9 mouse cellular contexts compared by ENCODE assay signal in the genomic region with DNA sequence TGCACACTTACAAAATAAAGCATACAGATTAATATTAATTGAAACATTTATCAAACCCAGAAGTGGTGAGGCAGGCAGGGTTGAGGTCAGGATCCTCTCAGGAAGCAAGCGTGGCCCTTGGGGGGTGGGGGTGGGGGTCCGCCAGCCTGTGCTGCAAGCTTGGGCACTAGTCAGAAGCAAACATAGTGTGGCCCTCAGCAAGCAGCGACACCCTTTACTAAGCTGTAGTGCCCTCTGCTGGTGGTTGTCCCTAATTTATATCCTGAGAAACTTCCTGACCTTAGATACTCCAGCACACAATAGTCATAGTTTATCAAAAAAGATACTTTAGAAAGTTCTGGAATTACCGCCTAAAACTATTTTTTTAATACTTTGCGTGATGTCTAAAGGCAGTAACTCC. TPM values are rescaled to one million over a fixed set of nuclear protein-coding genes. Genes with fewer than 3 reads are reported as not detected.
A peak's percentile ranks its signal among the peaks of the same experiment; 100 is the strongest.
DNase-seq lines count a peak whose midpoint lies in the region; ATAC-seq and TF ChIP-seq lines count a peak whose summit lies in the region.
"Had no signal": no experiment of that assay in that cellular context is flagged by ENCODE, and none has a peak within 500 bp of the region (broad histone marks: within the 10 kb centered on the region; RNA-seq: fewer than 3 reads in every experiment).

No protein-coding gene starts in this region.

- ATAC-seq in hindbrain, embryonic 13.5 days (ENCODE audit: low FRiP score): no peak
- peak; percentile 62 for ATAC-seq in erythroid progenitor cell, adult 5-6 weeks (replicated peaks; ENCODE audit: low FRiP score, poor library complexity, severe bottlenecking)
- ATAC-seq in kidney, postnatal 0 days (replicated peaks; ENCODE audit: low FRiP score, low read depth): 0 out of 2 replicates have a peak, but pooled peaks have one; percentile 33

- no peak overlapping the region for H3K27ac ChIP-seq in hindbrain, embryonic 10.5 days
- no peak overlapping the region for H3K27ac ChIP-seq in hindbrain, embryonic 13.5 days
- no peak overlapping the region for H3K27ac ChIP-seq in bone marrow, adult 2 months (ENCODE audit: control insufficient read depth, insufficient read depth, low read depth, low read length, poor library complexity)
- H3K27ac ChIP-seq in kidney, postnatal 0 days: no peak overlapping the region

- no peaks in the 10 kb centered on the region for H3K9me3 ChIP-seq in hindbrain, embryonic 10.5 days
- no peaks in the 10 kb centered on the region for H3K9me3 ChIP-seq in hindbrain, embryonic 13.5 days
- no peaks in the 10 kb centered on the region for H3K9me3 ChIP-seq in kidney, postnatal 0 days (replicated peaks; ENCODE audit: low read length)

- 36% methylated on average over 5 of the region's 5 CpGs for WGBS in hindbrain, embryonic 10.5 days
- WGBS in hindbrain, embryonic 13.5 days: 36% methylated on average over 5 of the region's 5 CpGs
- 21% methylated on average over 5 of the region's 5 CpGs for WGBS in bone marrow, adult 2 months
- WGBS in kidney, postnatal 0 days: 33% methylated on average over 5 of the region's 5 CpGs

- H3K9ac ChIP-seq in hindbrain, embryonic 13.5 days: no peak overlapping the region
- H3K9ac ChIP-seq in kidney, postnatal 0 days (ENCODE audit: low read depth, low read length): no peak overlapping the region

- no peak overlapping the region for H3K4me3 ChIP-seq in hindbrain, embryonic 10.5 days
- H3K4me3 ChIP-seq in hindbrain, embryonic 13.5 days: no peak overlapping the region
- no peak overlapping the region for H3K4me3 ChIP-seq in bone marrow, adult 2 months (replicated peaks; ENCODE audit: control insufficient read depth, low read depth, low read length)
- H3K4me3 ChIP-seq in kidney, postnatal 0 days (replicated peaks; ENCODE audit: low read depth, low read length): no peak overlapping the region

- no peak overlapping the region for H3K4me2 ChIP-seq in hindbrain, embryonic 13.5 days
- no peak overlapping the region for H3K4me2 ChIP-seq in kidney, postnatal 0 days (ENCODE audit: low read length)

- no peak for TF ChIP-seq POLR2A in bone marrow, adult 2 months (IDR thresholded peaks at IDR 0.05; ENCODE audit: borderline replicate concordance, control insufficient read depth, low read depth, low read length)

- H3K4me1 ChIP-seq in hindbrain, embryonic 10.5 days (replicated peaks): peaks cover 3% of the 10 kb centered on the region; the same call in 1 of the 2 replicates
- H3K4me1 ChIP-seq in hindbrain, embryonic 13.5 days (replicated peaks): peaks cover under 1% of the 10 kb centered on the region; the same call in 1 of the 2 replicates
- no peaks in the 10 kb centered on the region for H3K4me1 ChIP-seq in bone marrow, adult 2 months (ENCODE audit: control insufficient read depth, insufficient read depth, low read length)
- no peaks in the 10 kb centered on the region for H3K4me1 ChIP-seq in kidney, postnatal 0 days (replicated peaks; ENCODE audit: insufficient read depth, low read length)

- H3K36me3 ChIP-seq in hindbrain, embryonic 10.5 days: peaks cover 57% of the 10 kb centered on the region
- peaks cover 51% of the 10 kb centered on the region for H3K36me3 ChIP-seq in hindbrain, embryonic 13.5 days
- H3K36me3 ChIP-seq in kidney, postnatal 0 days (ENCODE audit: insufficient read depth, low read length): peaks cover 23% of the 10 kb centered on the region; the same call in 1 of the 2 replicates
- peaks cover 5% of the 10 kb centered on the region; the same call in 1 of the 2 replicates for H3K36me3 ChIP-seq in splenic B cell, adult 2 months (ENCODE audit: control insufficient read depth, insufficient read depth, low read length, poor library complexity, severe bottlenecking)

- DNase-seq in hindbrain, embryonic 10.5 days (ENCODE audit: low spot score): peak; percentile 67
- peak; percentile 86 for DNase-seq in CD4-positive, CD25-positive, alpha-beta regulatory T cell, adult 2 months (ENCODE audit: low read depth, low spot score)
- peak; percentile 92 for DNase-seq in kidney, postnatal 0 days (ENCODE audit: low spot score)
- peak; percentile 82 for DNase-seq in lung, postnatal 25 days (ENCODE audit: low spot score)
- peak; percentile 84 for DNase-seq in splenic B cell, adult 2 months (ENCODE audit: low read depth, low spot score)

- no peaks in the 10 kb centered on the region for H3K27me3 ChIP-seq in hindbrain, embryonic 10.5 days (ENCODE audit: insufficient read depth, poor library complexity, severe bottlenecking)
- no peaks in the 10 kb centered on the region for H3K27me3 ChIP-seq in hindbrain, embryonic 13.5 days
- no peaks in the 10 kb centered on the region for H3K27me3 ChIP-seq in kidney, postnatal 0 days (ENCODE audit: insufficient read depth, low read length)
- no peaks in the 10 kb centered on the region for H3K27me3 ChIP-seq in splenic B cell, adult 2 months (ENCODE audit: control insufficient read depth, insufficient read depth, low read length, poor library complexity, severe bottlenecking)

- peak; percentile 87 for TF ChIP-seq CTCF in bone marrow, adult 2 months (IDR thresholded peaks at IDR 0.05; ENCODE audit: control insufficient read depth, insufficient read depth, low read length)
- peak; percentile 82 for TF ChIP-seq CTCF in kidney, postnatal 0 days (IDR thresholded peaks at IDR 0.05; ENCODE audit: low read depth)

RNA-seq across cellular contexts. Expression of a gene that starts 38.5 kb away (rescaled TPM):
- 7.8 and 8.4 TPM in 2 replicates for polyA plus RNA-seq in hindbrain, embryonic 10.5 days (2016; fragmentation: Nextera tagmentation; extraction: Ambion mirVana)
- polyA plus RNA-seq in hindbrain, embryonic 13.5 days (2015; fragmentation: Nextera tagmentation; extraction: Ambion mirVana): 18.0 and 19.1 TPM in 2 replicates
- polyA plus RNA-seq in bone marrow, adult 2 months (2011; ENCODE audit: insufficient read depth, insufficient read length, low replicate concordance, missing spikeins): 70.2 and 105 TPM in 2 replicates
- total RNA-seq in erythroid progenitor cell, adult 5-6 weeks (2015; ENCODE audit: low replicate concordance): 124 and 134 TPM in 2 replicates
- total RNA-seq in erythroid progenitor cell, adult 5-6 weeks (2017; ENCODE audit: low replicate concordance): 62.9 and 115 TPM in 2 replicates
- 8.4 and 8.5 TPM in 2 replicates for polyA plus RNA-seq in kidney, postnatal 0 days (2015; fragmentation: Nextera tagmentation; extraction: Ambion mirVana)

RNA-seq across cellular contexts. Expression of a gene that starts 53.5 kb away (rescaled TPM):
- 0.56 and 0.63 TPM in 2 replicates for polyA plus RNA-seq in hindbrain, embryonic 10.5 days (2016; fragmentation: Nextera tagmentation; extraction: Ambion mirVana)
- not detected in 2 replicates for polyA plus RNA-seq in hindbrain, embryonic 13.5 days (2015; fragmentation: Nextera tagmentation; extraction: Ambion mirVana)
- polyA plus RNA-seq in bone marrow, adult 2 months (2011; ENCODE audit: insufficient read depth, insufficient read length, low replicate concordance, missing spikeins): not detected in 2 replicates
- total RNA-seq in erythroid progenitor cell, adult 5-6 weeks (2015; ENCODE audit: low replicate concordance): not detected in 2 replicates
- total RNA-seq in erythroid progenitor cell, adult 5-6 weeks (2017; ENCODE audit: low replicate concordance): not detected in 2 replicates
- polyA plus RNA-seq in kidney, postnatal 0 days (2015; fragmentation: Nextera tagmentation; extraction: Ambion mirVana): 0.14 and 0.28 TPM in 2 replicates
- total RNA-seq: left cerebral cortex, postnatal 36 days had no signal
